Comparison of ENCODE assay signal across 15 mouse cellular contexts in genomic region chr11:32127401-32127817, GRCm38 (mm10).
A peak's percentile ranks its signal among the peaks of the same experiment; 100 is the strongest.
DNase-seq lines count a peak whose midpoint lies in the region; ATAC-seq lines count a peak whose summit lies in the region.
"Had no signal": no experiment of that assay in that cellular context is flagged by ENCODE, and none has a peak within 500 bp of the region (broad histone marks: within the 10 kb centered on the region; RNA-seq: fewer than 3 reads in every experiment).

No protein-coding gene starts in this region.

- H3K4me2 ChIP-seq in hindbrain, embryonic 13.5 days = no peak overlapping the region
- H3K4me2 ChIP-seq in forebrain, embryonic 14.5 days (ENCODE audit: low read length) = no peak overlapping the region
- no peak overlapping the region for H3K4me2 ChIP-seq in midbrain, embryonic 14.5 days (ENCODE audit: low read length)

- H3K9ac ChIP-seq in hindbrain, embryonic 13.5 days = no peak overlapping the region
- H3K9ac ChIP-seq in forebrain, embryonic 14.5 days (ENCODE audit: low read length) = no peak overlapping the region
- no peak overlapping the region for H3K9ac ChIP-seq in midbrain, embryonic 14.5 days (replicated peaks; ENCODE audit: low read length)

- H3K27ac ChIP-seq in hindbrain, embryonic 13.5 days = peak overlapping the region; percentile 72
- no peak overlapping the region for H3K27ac ChIP-seq in hindbrain, embryonic 10.5 days
- 0 out of 2 replicates have a peak overlapping the region, but pooled peaks have one; percentile 15 for H3K27ac ChIP-seq in forebrain, embryonic 14.5 days (ENCODE audit: low read depth, low read length)
- H3K27ac ChIP-seq in midbrain, embryonic 14.5 days (replicated peaks; ENCODE audit: low read depth, low read length) = peak overlapping the region; percentile 75
- H3K27ac ChIP-seq: gastrocnemius, adult 2 months; heart, adult 2 months had no signal

- H3K36me3 ChIP-seq in hindbrain, embryonic 13.5 days = no peaks in the 10 kb centered on the region
- H3K36me3 ChIP-seq in hindbrain, embryonic 10.5 days = no peaks in the 10 kb centered on the region
- no peaks in the 10 kb centered on the region for H3K36me3 ChIP-seq in forebrain, embryonic 14.5 days (ENCODE audit: control insufficient read depth, insufficient read depth, low read length)
- no peaks in the 10 kb centered on the region for H3K36me3 ChIP-seq in midbrain, embryonic 14.5 days (ENCODE audit: control insufficient read depth, insufficient read depth, low read length)
- H3K36me3 ChIP-seq: G1E had no signal

- H3K27me3 ChIP-seq in hindbrain, embryonic 13.5 days = no peaks in the 10 kb centered on the region
- H3K27me3 ChIP-seq in hindbrain, embryonic 10.5 days (ENCODE audit: insufficient read depth, poor library complexity, severe bottlenecking) = no peaks in the 10 kb centered on the region; the same call in 1 of the 2 replicates
- H3K27me3 ChIP-seq in forebrain, embryonic 14.5 days (replicated peaks; ENCODE audit: control insufficient read depth, insufficient read depth, low read length) = no peaks in the 10 kb centered on the region
- H3K27me3 ChIP-seq in midbrain, embryonic 14.5 days (ENCODE audit: control insufficient read depth, insufficient read depth, low read length) = no peaks in the 10 kb centered on the region

- 58% methylated on average over 7 of the region's 7 CpGs for WGBS in hindbrain, embryonic 13.5 days
- WGBS in hindbrain, embryonic 10.5 days = 85% methylated on average over 7 of the region's 7 CpGs
- 47% methylated on average over 7 of the region's 7 CpGs for WGBS in forebrain, embryonic 14.5 days
- 47% methylated on average over 7 of the region's 7 CpGs for WGBS in midbrain, embryonic 14.5 days

- DNase-seq in hindbrain, embryonic 10.5 days (ENCODE audit: low spot score) = no peak
- peak; percentile 88 for DNase-seq in brain, adult 2 months (ENCODE audit: low read depth, low spot score)
- peak; percentile 61 for DNase-seq in forebrain, embryonic 14.5 days (ENCODE audit: low spot score)
- DNase-seq in midbrain, embryonic 14.5 days = peak; percentile 63
- no peak for DNase-seq in adrenal gland, adult 8-10 months
- no peak for DNase-seq in kidney, postnatal 14 days
- DNase-seq: adrenal gland, postnatal 14 days; gastrocnemius, adult 2 months; heart, adult 2 months; kidney, adult 11 months; kidney, postnatal 36 days; lung, adult 2 months; retina, postnatal 1 day had no signal

- ATAC-seq in hindbrain, embryonic 13.5 days (ENCODE audit: low FRiP score) = 0 out of 2 replicates have a peak, but pooled peaks have one; percentile 56
- peak; percentile 72; the same call in 1 of the 2 replicates for ATAC-seq in forebrain, embryonic 14.5 days
- no peak for ATAC-seq in midbrain, embryonic 14.5 days (ENCODE audit: low FRiP score, low TSS enrichment)

- H3K9me3 ChIP-seq in hindbrain, embryonic 13.5 days = no peaks in the 10 kb centered on the region
- 0 out of 2 replicates have a peak, but pooled peaks cover 3% of the 10 kb centered on the region for H3K9me3 ChIP-seq in hindbrain, embryonic 10.5 days
- no peaks in the 10 kb centered on the region for H3K9me3 ChIP-seq in forebrain, embryonic 14.5 days (replicated peaks; ENCODE audit: control insufficient read depth, low read length)
- H3K9me3 ChIP-seq in midbrain, embryonic 14.5 days (ENCODE audit: control insufficient read depth, low read length) = no peaks in the 10 kb centered on the region
- H3K9me3 ChIP-seq: G1E had no signal

- peaks cover 22% of the 10 kb centered on the region for H3K4me1 ChIP-seq in hindbrain, embryonic 13.5 days (replicated peaks)
- peaks cover 5% of the 10 kb centered on the region; the same call in 1 of the 2 replicates for H3K4me1 ChIP-seq in hindbrain, embryonic 10.5 days (replicated peaks)
- H3K4me1 ChIP-seq in forebrain, embryonic 14.5 days (ENCODE audit: control insufficient read depth, insufficient read depth, low read length) = peaks cover 13% of the 10 kb centered on the region
- H3K4me1 ChIP-seq in midbrain, embryonic 14.5 days (ENCODE audit: control insufficient read depth, insufficient read depth, low read length) = peaks cover 20% of the 10 kb centered on the region

- no peak overlapping the region for H3K4me3 ChIP-seq in hindbrain, embryonic 13.5 days
- H3K4me3 ChIP-seq in hindbrain, embryonic 10.5 days = no peak overlapping the region
- H3K4me3 ChIP-seq in forebrain, embryonic 14.5 days (ENCODE audit: low read depth, low read length) = no peak overlapping the region
- no peak overlapping the region for H3K4me3 ChIP-seq in midbrain, embryonic 14.5 days (replicated peaks; ENCODE audit: low read depth, low read length)
- H3K4me3 ChIP-seq: gastrocnemius, adult 2 months; heart, adult 2 months had no signal

Comparison
In these comparisons a context has a peak if more than half of its experiments do, and no peak if none do; other contexts are left out.
1. DNase-seq: peak in brain, adult 2 months (single experiment), forebrain, embryonic 14.5 days (single experiment) and midbrain, embryonic 14.5 days (single experiment); none in hindbrain, embryonic 10.5 days (single experiment), adrenal gland, adult 8-10 months (single experiment) and kidney, postnatal 14 days (single experiment).